Mouse (Mus musculus) effector memory CD4-positive, alpha-beta T cell, adult 5 months (primary cell): ENCODE data around the gene Olfr432. TPM values are rescaled to one million over a fixed set of nuclear protein-coding genes. Genes with fewer than 3 reads are reported as not detected.

Experiments
- polyA plus RNA-seq: library from polyadenylated mRNA; unstranded; fragments of 100-300 nt; shearing (Covaris generic); gene quantifications from one replicate; pipeline ENCODE4 v1.2.1, GENCODE M21; 2017

Olfr432 gene
- 0.41 TPM for polyA plus RNA-seq

GRCm38 (mm10) chr1:174048893-174049292 lies at the start of gene Olfr432:
Gene Olfr432 (plus strand): TSS chr1:174049205.

GRCm38 (mm10) chr1:174031698-174032097 lies 17.3 kb upstream of the Olfr432 start, which contains the start of gene Ifi205:
Gene Ifi205 (minus strand): TSS chr1:174031810.

GRCm38 (mm10) chr1:174040523-174041177 lies 8.4 kb upstream of the Olfr432 start, which contains the start of gene Olfr433:
Gene Olfr433 (plus strand): TSS chr1:174040705.

GRCm38 (mm10) chr1:174066305-174066704 lies 17.3 kb downstream of the Olfr432 start, which contains the start of gene Olfr430:
Gene Olfr430 (plus strand): TSS chr1:174066605.

GRCm38 (mm10) chr1:174084031-174084430 lies 35.0 kb downstream of the Olfr432 start, which contains the start of gene Olfr429:
Gene Olfr429 (plus strand): TSS chr1:174084331.

GRCm38 (mm10) chr1:174096591-174096990 lies 47.6 kb downstream of the Olfr432 start, which contains the start of gene Olfr427:
Gene Olfr427 (plus strand): TSS chr1:174096891.

Other genes with a start within 250 kb of the Olfr432 start
- 13.8 TPM for gene Ifi211, start 136.2 kb upstream of the Olfr432 start, polyA plus RNA-seq
- 468 TPM for gene Mndal, start 106.7 kb upstream of the Olfr432 start, polyA plus RNA-seq
- 258 TPM for gene Ifi203, start 106.5 kb upstream of the Olfr432 start, polyA plus RNA-seq
- not detected for gene Ifi202b, start 66.5 kb upstream of the Olfr432 start, polyA plus RNA-seq
- gene Ifi205, start 17.4 kb upstream of the Olfr432 start, polyA plus RNA-seq, result 0.16 TPM
- not detected for gene Olfr433, start 8.5 kb upstream of the Olfr432 start, polyA plus RNA-seq
- gene Olfr430, start 17.4 kb downstream of the Olfr432 start, polyA plus RNA-seq, result not detected
- not detected for gene Olfr429, start 35.1 kb downstream of the Olfr432 start, polyA plus RNA-seq
- not detected for gene Olfr427, start 47.7 kb downstream of the Olfr432 start, polyA plus RNA-seq
- gene Olfr231, start 72.0 kb downstream of the Olfr432 start, polyA plus RNA-seq, result not detected
- not detected for gene Olfr424, start 82.3 kb downstream of the Olfr432 start, polyA plus RNA-seq
- gene Olfr420, start 106.4 kb downstream of the Olfr432 start, polyA plus RNA-seq, result not detected
- gene Spta1, start 123.6 kb downstream of the Olfr432 start, polyA plus RNA-seq, result 0.05 TPM
- gene Olfr419, start 202.9 kb downstream of the Olfr432 start, polyA plus RNA-seq, result not detected